Mouse (Mus musculus): ENCODE measurements around the gene Ngef.

The Ngef gene

DNA sequence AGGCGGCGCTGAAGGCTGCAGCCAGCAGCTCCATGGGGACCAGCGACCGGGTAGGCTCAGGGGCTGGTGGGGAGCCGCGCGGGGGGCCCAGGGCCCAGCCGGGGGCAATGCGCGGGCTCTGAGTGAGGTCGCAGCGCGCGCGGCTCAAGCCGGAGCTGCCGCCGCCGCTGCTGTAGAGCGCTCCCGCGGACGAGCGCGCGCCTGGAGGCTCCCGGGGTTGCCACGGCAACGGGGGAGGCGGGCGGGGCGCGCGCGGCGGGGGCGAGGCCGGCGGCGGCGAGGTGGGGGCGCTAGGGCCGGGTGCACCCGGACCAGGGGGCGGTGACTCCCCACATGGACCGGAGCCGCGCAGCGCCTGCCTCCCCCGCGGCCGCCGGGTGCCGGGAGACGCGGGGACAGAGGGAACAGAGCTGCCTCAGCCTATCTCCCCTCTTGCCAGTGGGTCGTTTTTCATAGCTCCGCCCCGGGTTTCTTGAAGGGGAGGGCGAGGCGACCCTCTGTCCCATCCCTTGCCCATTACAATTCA lies 63.4 kb downstream of the Ngef start:
- CTCF ChIA-PET: interaction anchor here in 3 of 4 experiments (0.6 to 1.4 kb wide), 4 partner anchors 13 to 130 kb away, joined by 3 to 4 read pairs (median 4); no protein-coding TSS in a partner anchor

DNA sequence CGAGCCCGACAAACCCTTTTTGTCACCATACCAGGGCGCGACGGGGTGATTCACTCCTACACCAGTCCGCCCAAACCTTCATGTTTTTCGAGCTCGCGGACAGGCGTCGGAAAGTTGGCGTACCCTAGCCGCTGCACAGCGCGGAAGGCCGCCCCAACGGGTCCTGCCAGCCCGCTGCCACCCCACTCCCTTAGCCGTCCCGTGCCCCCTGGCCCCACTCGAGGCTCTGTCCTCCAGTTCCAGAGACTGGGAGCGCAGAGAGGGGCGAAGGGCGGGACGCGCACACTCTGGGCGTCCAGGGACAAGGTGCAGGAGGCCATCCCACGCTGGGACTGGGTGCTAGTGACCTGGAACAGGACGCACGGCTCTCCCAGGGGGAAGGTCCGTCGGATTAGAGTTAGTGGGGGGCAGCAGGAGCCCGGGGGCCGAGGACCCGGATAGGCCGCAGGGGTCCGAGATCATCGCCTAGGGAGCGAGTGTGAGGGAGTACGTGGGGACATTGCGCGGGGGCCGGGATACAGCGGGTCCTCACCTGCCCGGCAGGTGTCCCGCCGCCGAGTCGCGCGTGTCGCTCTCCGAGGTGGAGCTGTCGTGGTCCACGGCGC lies 64.0 kb downstream of the Ngef start, which contains the start of gene Neu2:
Gene Neu2 (plus strand): TSS at position 329 of the 605 bp plus-strand sequence.
- CTCF ChIA-PET: interaction anchor here in 3 of 4 experiments (0.6 to 1.4 kb wide), 5 partner anchors 14 to 1234 kb away, joined by 3 to 4 read pairs (median 4); no protein-coding TSS in a partner anchor
- POLR2A ChIA-PET: interaction anchor here in 2 of 4 experiments (0.5 to 3.1 kb wide), 7 partner anchors 10 to 164 kb away, joined by 3 to 9 read pairs (median 5); no protein-coding TSS in a partner anchor

More for the DNA sequence above, 63.4 kb downstream of the Ngef start:
- POLR2A ChIA-PET: interaction anchor here in 3 of 4 experiments (0.5 to 3.1 kb wide), 11 partner anchors 10 to 163 kb away, joined by 3 to 9 read pairs (median 5); no protein-coding TSS in a partner anchor

DNA sequence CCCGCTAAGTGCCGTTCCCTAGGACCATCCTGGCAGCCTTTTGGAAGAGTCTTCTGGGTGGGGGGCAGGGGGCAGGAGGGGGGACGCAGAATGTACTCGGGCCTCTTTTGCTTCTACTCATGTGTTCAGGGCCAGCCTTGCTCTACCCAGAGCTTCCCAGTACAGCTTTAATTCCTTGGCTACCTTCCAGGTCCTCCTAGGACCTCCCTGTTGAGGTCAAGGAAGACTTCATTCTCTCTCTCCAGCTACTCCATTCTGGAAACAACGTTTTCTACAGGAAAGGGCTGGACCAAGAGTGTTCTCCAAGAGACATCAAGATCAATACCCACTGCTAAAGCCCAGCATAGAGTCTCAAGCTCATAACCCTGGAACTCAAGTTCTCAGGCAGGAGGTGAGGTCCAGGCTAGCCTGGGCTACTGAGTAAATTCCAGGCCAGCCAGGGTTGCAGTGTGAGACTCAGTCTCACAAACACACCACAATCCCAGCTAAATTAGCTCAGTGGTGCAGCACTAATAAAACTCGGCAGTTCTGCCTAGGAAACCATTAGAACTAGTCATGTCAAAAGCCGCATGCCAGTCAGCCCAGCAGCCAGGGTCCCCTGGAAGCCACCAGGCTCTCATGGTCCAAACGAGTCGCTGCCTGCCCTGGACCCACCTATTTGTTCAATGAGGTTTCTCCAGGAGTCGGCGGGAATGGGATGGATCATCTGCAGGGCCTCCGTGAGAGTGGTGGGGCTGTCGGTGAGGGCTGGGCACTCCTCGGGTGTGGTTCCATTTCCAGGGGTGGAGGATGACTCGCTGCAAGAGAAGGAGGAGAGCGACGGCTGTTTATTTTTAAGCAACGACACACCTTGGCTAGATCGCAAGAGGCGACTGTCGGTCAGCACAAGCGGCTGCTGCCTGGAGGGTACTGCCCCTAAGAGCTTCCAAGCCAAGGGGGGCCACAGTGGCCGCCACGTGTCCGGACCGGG lies 64.8 kb downstream of the Ngef start:
- ChIA-PET POLR2A (interaction anchor here in 1 of 4 experiments (0.6 to 3.1 kb wide), 7 partner anchors 19 to 393 kb away, joined by 3 to 9 read pairs (median 3); no protein-coding TSS in a partner anchor), CTCF (interaction anchor here in 2 of 4 experiments (0.6 kb wide), 2 partner anchors 79 to 1234 kb away, joined by 4 to 7 read pairs; no protein-coding TSS in a partner anchor)

DNA sequence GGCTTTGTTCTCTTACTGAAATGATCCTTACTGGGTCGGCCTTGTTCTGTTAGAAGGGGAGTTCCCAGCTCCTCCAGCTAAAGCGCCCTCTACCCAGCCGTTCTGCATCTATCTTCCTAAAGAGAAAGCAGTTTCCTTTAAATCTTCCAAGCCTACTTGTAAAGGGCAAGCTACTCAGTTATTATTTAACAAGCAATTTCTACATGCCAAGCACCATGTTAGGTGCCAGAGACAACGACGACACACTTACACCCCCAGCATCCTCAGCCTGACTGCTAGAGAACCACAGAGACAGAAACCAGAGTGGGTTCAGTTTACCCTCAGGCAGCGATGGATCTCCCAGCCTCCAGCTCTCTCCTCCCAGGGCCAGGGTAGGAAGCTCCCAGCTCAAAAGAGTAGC lies 65.8 kb downstream of the Ngef start:
- CTCF ChIA-PET: no interaction called here
- POLR2A ChIA-PET: interaction anchor here in 3 of 4 experiments (0.6 to 1.0 kb wide), 6 partner anchors 80 to 1039 kb away, joined by 3 to 9 read pairs (median 4); no protein-coding TSS in a partner anchor

DNA sequence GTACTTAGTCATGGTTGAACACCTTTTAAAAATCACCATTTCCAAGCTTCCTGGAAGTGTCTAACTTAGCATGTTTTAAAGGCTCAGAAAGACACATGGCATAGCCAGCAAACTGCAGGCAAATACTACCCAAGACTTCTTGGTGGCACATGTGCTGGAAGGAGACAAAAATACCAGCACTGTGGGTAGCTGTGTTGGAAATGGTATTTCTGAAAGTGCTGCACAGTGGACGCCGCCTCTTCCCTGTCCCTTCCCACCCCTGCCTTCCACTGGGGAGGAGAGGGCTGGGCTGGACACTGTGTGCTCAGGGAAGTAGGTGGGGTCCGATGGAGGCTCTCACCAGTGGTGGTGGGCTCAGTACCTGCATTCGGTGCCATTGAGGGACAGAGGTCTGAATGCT lies 68.1 kb downstream of the Ngef start:
- POLR2A ChIA-PET: interaction anchor here in 1 of 4 experiments (1.2 kb wide), 1 partner anchor 17 kb away, joined by 3 read pairs; no protein-coding TSS in a partner anchor
- CTCF ChIA-PET: no interaction called here

DNA sequence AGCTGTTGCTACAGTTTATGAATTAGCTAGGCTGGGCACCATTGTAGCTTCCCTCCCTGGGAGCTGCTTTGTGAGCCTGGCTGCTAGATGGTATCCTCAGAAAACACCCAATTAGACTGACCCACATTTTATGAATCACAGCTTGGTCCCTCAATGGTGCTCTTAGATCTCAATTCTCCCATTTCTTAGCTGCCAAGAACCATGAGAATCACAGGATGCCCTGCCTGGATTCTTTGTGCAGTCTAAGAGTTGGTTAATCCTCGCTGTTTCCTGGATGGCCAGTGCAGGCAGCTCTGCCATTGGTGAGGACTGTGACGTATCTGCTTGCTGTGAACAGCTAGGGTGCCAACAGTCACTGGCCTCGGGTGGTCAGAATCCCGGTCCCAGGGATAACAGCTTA lies 80.1 kb downstream of the Ngef start:
- POLR2A ChIA-PET: interaction anchor here in 1 of 4 experiments (0.6 kb wide), 2 partner anchors 133 to 224 kb away, joined by 3 to 4 read pairs; no protein-coding TSS in a partner anchor
- CTCF ChIA-PET: no interaction called here

DNA sequence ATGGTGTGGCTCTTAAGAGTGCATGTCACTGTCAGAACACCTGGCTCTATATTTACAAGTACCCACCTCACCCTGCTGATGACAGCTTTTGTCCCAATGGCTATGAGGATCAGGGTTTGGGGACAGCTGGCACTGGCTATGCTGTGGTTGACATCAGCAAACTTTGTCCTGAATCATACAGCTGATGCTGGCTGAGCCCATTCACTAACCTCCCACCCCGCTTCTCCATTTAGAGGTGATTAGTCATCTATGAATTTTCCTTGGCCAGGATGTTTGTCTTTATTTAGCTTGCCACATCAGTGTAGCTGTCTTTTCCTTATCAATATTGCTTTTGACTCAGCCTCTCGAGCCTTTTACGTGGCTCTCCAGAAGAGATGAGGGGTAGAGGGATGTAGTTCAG lies 81.4 kb downstream of the Ngef start:
- ChIA-PET CTCF (interaction anchor here in 1 of 4 experiments (0.6 kb wide), 2 partner anchors 166 to 1076 kb away, joined by 3 to 4 read pairs; partner anchors contain the start of gene Gigyf2), POLR2A (no interaction called here)

DNA sequence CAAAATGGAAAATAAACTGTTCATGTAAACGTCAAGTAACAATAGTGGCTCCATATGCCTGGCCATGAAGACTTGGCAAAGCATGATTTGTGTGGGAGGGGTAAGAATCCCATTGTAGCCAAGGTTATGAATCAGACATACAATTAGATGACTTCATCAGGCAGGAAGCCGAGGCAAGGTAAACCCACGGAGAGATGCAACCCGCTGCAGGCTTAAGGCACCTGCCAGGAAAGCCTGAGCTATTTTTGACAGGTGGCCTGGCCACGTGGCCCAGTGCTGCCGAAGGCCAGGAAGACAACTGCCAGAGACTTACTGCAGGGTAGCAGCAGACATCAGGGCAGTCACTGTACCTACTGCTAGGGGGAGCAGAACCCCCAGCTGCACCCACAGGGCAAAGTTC lies 87.3 kb downstream of the Ngef start:
- CTCF ChIA-PET: no interaction called here
- POLR2A ChIA-PET: interaction anchor here in 1 of 4 experiments (0.5 kb wide), 1 partner anchor 269 kb away, joined by 3 read pairs; no protein-coding TSS in a partner anchor

DNA sequence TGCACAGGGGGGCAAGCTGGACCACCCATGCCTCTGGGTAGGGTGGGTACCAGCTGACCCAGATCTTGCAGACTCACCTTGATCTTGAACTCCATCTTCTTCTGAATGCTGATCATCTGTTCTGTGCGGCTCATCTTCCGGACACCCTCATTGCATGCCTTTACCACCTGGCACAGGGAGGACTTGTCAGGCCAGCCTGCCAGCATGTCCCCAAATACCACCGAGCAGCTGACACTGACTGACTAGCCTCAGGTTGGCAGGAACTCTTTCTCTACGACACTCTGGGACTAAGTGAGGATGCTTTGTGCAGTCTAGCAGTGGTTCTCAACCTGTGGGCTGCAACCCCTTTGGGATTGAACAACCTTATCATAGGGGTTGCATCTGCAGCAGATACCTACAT lies 91.1 kb downstream of the Ngef start:
- POLR2A ChIA-PET: interaction anchor here in 1 of 4 experiments (0.6 kb wide), 1 partner anchor 9 kb away, joined by 4 read pairs; no protein-coding TSS in a partner anchor
- CTCF ChIA-PET: interaction anchor here in 1 of 4 experiments (0.7 kb wide), 1 partner anchor 308 kb away, joined by 3 read pairs; no protein-coding TSS in a partner anchor

DNA sequence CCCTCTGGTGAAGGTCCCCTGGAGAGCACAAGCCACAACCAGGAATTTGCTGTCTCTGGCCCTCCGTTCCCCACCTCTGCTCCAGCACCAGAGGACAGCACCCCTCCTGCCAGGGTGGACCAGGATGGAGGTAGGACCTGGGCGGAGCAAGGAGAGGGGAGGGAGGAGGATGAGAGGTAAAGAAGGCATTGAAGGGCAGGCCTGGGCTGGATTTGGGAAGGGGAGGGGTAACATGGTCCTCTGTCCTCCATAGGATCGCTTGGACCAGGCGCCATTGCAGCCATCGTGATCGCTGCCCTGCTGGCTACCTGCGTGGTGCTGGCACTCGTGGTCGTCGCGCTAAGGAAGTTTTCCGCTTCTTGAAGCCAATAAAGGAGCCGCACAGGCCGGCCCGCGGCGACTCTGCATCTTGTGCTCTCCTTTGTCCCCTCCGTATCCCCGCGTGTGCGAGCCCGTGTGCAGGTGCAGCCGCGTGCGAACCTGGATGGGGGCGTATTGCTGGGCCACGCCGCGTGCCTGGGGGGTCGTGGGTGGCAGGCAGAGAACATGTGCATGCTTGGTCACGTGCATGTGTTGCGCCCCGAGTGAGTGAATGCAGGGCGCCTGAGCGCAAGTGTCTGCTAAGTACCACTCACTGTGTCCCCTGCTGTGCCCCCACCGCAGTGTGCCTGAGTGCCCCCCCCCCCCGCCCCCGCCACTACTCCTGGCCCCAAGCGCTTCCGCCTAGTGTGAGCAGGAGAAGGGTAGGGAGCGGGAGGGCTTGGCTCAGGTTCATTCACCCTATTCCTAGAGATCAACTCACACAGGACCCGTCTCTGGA lies 98.4 kb downstream of the Ngef start:
- ChIA-PET POLR2A (interaction anchor here in 2 of 4 experiments (1.0 to 1.4 kb wide), 2 partner anchors 76 to 92 kb away, joined by 3 to 5 read pairs; no protein-coding TSS in a partner anchor), CTCF (no interaction called here)

DNA sequence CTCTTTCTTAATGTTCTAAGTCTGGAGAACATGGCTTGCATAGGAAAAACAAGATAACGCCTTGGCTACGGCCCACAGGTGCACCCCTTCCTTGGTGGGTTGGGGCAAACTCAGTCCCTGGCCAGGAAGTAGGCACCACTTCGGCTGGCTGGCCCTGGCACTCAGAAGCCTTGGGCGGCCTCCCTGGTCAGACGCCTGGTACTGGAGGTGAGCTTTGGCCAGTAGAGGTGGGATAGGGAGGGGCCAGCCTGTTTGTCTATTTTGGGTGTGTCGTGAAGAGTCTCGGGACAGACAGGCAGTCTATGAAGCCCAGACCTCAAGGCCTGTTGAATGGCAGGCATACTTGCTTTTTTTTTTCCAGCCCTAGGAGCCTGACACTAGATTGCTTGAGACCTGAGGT lies 101.1 kb downstream of the Ngef start:
- ChIA-PET POLR2A (interaction anchor here in 2 of 4 experiments (0.7 to 1.4 kb wide), 3 partner anchors 22 to 246 kb away, joined by 3 read pairs; no protein-coding TSS in a partner anchor), CTCF (no interaction called here)

DNA sequence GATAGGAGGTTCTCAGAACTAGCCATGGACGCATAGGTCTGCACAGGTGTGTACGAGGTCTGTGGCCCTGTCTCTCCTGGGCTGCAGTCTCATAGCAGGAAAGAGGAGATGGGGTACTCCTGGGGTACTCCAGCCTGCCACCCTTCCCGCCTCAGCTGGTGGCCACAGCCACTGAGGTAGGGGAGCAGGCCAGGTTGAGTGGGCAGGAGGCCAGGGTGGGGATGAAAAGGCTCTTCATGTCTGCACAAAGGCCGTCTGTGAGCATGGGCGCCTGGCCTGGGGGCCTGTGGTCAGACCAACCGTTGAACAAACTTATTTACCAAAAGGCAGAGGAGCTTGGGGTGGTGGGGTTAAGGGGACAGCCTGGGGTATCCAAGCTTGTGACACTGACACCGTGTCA lies 101.8 kb downstream of the Ngef start:
- CTCF ChIA-PET: no interaction called here
- POLR2A ChIA-PET: interaction anchor here in 2 of 4 experiments (1.4 kb wide), 2 partner anchors 21 to 245 kb away, joined by 3 read pairs; no protein-coding TSS in a partner anchor

DNA sequence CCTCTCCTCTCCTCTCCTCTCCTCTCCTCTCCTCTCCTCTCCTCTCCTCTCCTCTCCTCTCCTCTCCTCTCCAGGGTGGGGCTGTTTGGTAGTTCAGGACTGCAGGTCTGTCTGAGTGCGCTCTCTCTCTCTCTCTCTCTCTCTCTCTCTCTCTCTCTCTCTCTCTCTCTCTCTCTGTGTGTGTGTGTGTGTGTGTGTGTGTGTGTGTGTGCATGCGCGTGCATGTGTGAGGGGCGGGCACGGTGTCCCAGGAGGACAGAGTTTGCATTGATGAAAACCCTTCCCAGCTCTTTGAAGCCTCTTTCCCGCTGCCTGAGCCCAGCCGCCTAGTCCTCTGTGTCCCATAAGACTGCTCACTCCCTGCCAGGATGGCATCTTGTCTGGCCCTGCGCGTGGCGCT lies 103.7 kb downstream of the Ngef start, which contains the start of gene Snorc:
Gene Snorc (plus strand): TSS at position 301 of the 400 bp plus-strand sequence.
- ChIA-PET CTCF (interaction anchor here in 1 of 4 experiments (0.6 kb wide), 1 partner anchor 436 kb away, joined by 3 read pairs; no protein-coding TSS in a partner anchor), POLR2A (interaction anchor here in 3 of 4 experiments (0.6 to 1.5 kb wide), 4 partner anchors 15 to 205 kb away, joined by 3 to 4 read pairs (median 3); no protein-coding TSS in a partner anchor)

DNA sequence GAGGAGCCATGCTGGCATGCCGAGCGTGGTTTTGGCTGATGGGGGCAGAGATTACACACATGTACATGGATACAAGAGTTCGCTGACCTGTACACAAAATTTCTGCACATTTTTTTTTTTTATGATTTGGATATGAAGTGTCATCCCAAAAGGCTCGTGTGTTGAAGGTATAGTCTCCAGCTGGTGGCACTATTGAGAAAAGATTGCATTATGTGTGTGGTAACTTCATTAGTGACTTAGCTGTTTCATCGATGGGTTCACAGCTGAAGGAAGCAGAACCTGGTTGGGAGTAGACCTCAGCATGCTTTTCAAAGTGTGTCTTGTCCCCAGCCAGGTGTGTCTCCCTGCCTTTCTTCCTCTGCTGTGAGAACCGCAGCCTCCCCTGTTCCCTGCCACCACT lies 105.3 kb downstream of the Ngef start:
- CTCF ChIA-PET: interaction anchor here in 1 of 4 experiments (0.6 to 2.3 kb wide), 2 partner anchors 10 to 145 kb away, joined by 3 to 8 read pairs; no protein-coding TSS in a partner anchor
- POLR2A ChIA-PET: interaction anchor here in 3 of 4 experiments (1.1 to 2.4 kb wide), 4 partner anchors 9 to 219 kb away, joined by 3 to 17 read pairs (median 6); no protein-coding TSS in a partner anchor

DNA sequence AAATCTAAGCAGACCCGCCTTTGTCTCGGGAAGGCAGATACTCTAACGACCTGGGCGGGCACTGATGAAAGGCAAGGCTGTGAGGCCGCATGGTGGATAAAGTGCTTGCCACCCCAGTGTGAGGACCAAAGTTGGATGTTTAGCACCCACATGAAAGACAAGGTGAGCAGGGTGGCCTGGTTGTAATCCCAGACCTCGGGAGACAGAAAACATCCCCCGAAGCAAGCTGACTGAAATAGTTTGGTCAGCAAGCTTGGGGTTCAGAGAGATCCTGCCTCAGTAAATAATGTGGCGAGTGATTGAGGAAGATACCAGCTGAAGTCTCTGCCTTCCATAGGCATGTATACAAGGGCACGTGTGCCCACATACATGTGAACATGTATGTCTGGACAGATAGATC lies 106.2 kb downstream of the Ngef start:
- CTCF ChIA-PET: interaction anchor here in 1 of 4 experiments (2.3 kb wide), 1 partner anchor 9 kb away, joined by 8 read pairs; no protein-coding TSS in a partner anchor
- POLR2A ChIA-PET: interaction anchor here in 3 of 4 experiments (0.6 to 2.4 kb wide), 5 partner anchors 8 to 53 kb away, joined by 4 to 17 read pairs (median 6); no protein-coding TSS in a partner anchor

DNA sequence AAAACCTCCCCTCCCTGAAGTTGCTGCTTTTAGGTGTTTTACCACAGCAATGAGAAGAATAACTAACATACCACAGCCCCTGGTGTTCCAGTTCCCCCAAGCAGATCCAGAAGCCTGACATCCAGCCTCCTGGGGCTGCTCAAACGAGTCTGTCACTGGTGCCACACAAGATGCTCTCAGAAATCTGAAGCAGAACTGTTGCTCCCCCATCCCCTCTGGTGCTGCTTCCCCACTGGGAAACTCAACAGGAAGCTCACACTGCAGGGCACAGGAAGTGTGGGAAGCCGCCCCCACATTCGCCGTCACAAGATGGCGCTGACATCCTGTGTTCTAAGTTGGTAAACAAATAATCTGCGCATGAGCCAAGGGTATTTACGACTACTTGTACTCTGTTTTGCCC lies 113.8 kb downstream of the Ngef start:
- CTCF ChIA-PET: interaction anchor here in 1 of 4 experiments (2.7 kb wide), 1 partner anchor 8 kb away, joined by 8 read pairs; no protein-coding TSS in a partner anchor
- POLR2A ChIA-PET: interaction anchor here in 3 of 4 experiments (0.6 to 3.2 kb wide), 4 partner anchors 8 to 263 kb away, joined by 3 to 17 read pairs (median 6); no protein-coding TSS in a partner anchor

DNA sequence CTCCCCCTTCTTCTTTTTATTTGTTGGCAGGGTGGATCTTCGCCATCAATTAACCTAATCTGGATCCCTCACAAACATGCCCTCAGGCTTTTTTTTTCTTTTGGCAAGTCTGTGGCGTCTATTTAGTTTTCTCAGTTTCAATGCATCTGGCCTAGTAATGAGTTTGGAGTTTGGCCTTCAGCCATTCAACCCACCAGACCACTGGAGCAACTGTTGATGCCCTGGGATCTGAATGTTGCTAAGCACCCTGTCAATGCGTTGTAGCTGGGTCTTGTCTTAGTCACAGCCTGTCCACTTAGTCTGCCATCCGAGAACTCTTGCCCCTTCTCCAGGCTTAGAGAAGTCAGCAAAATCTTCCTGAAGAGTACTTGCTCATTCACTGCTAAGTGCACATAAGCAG lies 115.6 kb downstream of the Ngef start:
- ChIA-PET CTCF (interaction anchor here in 2 of 4 experiments (1.1 to 2.7 kb wide), 2 partner anchors 10 to 11 kb away, joined by 3 to 8 read pairs; no protein-coding TSS in a partner anchor), POLR2A (interaction anchor here in 1 of 4 experiments (3.2 kb wide), 1 partner anchor 10 kb away, joined by 17 read pairs; no protein-coding TSS in a partner anchor)
